Mouse (Mus musculus) left cerebral cortex, postnatal 4 days (tissue): Measurements from ENCODE around the gene Cdc25a. TPM values are rescaled to one million over a fixed set of nuclear protein-coding genes. Genes with fewer than 3 reads are reported as not detected.

Source experiments
- DNase-seq: peaks from one replicate; pipeline ENCODE4 v3.0.0-alpha.2; 2022
- intact Hi-C: fragments of 180-260 bp; cut with DNase I; formaldehyde crosslinking; loops from one replicate; pipeline ENCODE4 v1.15.1; 2025
- total RNA-seq, 2 experiments: library from RNA; stranded (reverse); gene quantifications; 2 replicates each; pipeline ENCODE4 v1.2.3; 2021

Gene Cdc25a
- total RNA-seq = 10 to 100 TPM in 1 of 2 experiments, 1 to 10 TPM in 1; 9.9 to 10.3 TPM

DNA sequence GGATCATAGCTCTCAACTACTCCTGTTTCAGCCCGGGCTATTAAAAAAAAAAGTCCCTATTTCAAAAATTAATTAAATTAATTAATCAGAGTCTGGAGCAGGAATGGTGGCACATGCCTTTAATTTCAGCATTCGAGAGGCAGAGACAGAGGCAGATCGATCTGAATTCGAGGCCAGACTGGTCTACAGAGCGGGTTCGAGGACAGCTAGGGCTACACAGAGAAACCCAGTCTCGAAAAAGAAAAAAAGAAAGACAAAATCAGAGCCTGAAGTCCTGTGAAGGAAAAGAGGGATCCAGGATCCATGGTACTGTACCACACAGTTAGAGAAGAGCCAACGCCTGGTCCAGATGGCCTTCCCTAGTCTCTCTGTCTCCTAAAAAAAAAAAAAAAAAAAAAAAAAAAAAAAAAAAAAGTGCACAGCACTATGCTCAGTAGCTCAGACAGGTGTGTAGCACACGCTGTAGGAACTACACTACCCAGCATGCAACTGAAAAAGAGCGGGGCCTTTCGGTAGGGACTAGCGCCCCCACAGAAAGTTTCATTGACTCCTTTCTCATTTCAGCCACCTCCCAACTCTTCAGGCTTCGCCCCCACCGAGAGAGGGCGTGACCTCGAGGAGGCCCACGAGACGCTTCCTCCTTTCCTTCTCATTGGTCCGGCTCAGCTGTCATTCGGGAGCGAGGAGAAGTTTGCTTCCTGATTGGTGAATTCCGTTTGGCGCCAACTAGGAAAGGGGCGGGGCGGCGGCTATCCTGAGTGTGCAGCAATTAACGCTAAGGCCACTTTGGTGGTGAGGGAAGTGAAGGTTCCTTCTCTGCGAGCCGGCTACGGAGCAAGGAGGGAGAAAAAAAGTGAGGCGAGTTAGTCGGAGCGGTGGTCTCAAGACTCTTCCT lies at the start of gene Cdc25a:
Cdc25a (plus strand) TSS at position 783 of the 895 bp plus-strand sequence.
- peak; percentile 98 for DNase-seq
- intact Hi-C loops = no loop called here

DNA sequence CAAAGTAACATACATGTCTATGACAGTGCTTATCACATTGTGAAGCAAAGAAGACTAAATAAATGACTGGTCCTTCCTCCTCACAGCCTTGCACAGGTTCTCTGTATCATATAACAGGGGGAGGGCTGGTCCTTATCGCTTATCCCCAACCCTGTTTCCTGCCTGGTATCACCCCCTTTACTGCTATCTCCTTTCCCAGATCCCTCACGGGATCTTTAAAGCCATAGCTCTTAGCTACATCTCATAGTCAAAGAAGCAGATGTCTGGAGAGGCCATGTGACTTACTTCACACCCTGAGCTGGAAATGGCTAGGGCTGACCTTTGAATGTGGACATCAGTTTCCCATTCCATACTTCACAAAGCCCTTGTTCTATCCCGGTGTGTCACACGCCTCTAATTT lies 49.6 kb upstream of the Cdc25a start:
- intact Hi-C loops = no loop called here
- no peak for DNase-seq

GRCm38 (mm10) chr9:109826181-109826580 lies 49.2 kb upstream of the Cdc25a start:
- no peak for DNase-seq
- intact Hi-C loops = no loop called here

GRCm38 (mm10) chr9:109832391-109833087 lies 42.8 kb upstream of the Cdc25a start, which contains the start of gene Nme6:
Nme6 (plus strand) TSS chr9:109832749.
- intact Hi-C loops = loop anchor here (5.0 kb wide), 1 partner anchor 745 kb away; no protein-coding TSS in a partner anchor

DNA sequence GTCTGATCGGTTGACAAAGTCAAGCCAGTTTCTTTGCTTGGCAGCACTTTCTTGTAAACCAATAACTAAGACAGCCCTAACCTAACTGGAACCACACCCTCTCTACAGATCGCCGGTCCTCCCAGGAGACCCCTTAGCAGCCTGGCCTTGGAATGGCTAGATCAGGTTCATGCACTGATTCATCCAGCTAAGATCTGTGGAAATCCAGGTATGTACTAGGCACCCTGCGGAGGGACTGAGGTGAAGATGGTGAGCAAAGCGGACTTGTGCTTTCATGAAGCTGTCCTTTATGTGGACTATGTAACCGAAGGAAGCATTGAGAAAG lies 42.3 kb upstream of the Cdc25a start:
- intact Hi-C loops = loop anchor here (5.0 kb wide), 1 partner anchor 746 kb away; no protein-coding TSS in a partner anchor
- DNase-seq = no peak

More at GRCm38 (mm10) chr9:109832391-109833087, 42.8 kb upstream of the Cdc25a start, which contains the start of gene Nme6:
- peak; percentile 87 for DNase-seq

GRCm38 (mm10) chr9:109849312-109849758 lies 26.0 kb upstream of the Cdc25a start, which contains the start of gene Camp:
Camp (minus strand) TSS chr9:109849617.
- intact Hi-C loops = no loop called here
- peak; percentile 48 for DNase-seq

DNA sequence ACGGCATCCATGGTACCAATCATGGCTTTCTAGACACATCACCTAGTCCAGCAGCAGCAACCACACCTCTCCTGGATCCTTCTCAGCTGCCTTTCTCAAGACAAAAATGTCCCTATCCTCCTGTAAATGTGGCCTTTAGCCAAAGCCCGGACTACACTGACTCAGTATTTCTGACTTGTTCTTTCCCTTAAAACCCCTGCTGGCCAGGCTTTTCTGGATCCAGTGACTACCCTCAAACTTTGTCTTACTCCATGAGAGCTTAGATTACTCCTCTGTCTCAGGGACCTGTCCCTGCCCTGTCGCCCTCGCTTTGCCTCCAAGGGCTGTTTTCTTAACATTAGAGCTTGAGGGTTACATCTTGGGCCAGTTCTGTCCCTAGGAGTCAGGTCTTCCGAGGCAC lies 25.3 kb upstream of the Cdc25a start:
- no peak for DNase-seq
- intact Hi-C loops = no loop called here

DNA sequence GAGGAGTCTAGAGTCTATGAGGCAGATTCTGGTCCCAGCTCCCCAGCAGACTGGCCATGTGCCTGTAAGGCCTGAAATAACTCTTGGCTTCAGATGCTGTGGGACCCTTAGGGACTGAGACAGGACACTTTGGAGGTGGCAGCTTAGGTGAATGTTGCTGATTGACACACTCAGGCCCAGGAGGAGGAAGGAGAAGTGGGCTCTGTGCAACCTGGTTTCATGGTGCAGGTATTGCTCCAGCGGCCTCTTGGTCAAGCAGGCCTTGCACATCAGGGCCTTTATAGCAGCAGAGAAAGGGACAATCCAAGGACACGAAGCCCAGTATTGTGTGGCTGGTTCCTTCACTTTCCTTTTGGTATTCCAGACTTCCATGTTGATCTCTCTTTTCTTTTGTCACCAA lies 21.0 kb upstream of the Cdc25a start:
- intact Hi-C loops = no loop called here
- DNase-seq = no peak

GRCm38 (mm10) chr9:109855947-109856346 lies 19.4 kb upstream of the Cdc25a start:
- intact Hi-C loops = no loop called here

DNA sequence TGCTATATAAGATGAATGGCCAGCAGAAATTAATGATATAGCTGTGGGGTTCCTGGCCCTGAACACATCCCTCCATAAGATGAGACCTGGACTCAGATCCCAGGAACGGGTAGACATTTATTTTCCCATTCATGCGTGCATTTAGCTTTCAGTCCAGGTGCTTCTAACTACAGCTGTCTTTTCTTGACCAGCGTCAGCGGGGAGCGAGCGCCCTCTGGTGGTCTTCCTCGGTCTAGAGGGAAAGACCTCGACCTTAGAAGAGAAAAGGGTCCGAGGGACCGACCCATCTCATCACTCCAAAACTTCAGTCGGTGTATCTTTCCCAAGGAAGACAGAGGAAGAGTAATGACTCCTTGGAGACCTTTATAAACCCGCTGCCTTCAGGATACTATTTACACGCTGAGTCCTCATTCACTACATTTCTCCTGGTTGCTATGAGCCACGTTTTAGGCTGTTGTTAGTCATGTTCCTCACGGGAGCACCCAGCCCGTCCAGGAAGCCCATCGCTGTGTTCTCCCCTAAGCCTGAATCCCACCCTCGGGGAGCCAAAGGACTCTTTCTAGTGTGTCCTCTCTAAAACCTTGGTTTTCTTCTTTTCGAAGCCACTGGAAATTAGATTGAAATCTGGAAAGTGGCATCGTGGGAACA lies 12.9 kb upstream of the Cdc25a start:
- intact Hi-C loops = no loop called here

More at GRCm38 (mm10) chr9:109855947-109856346, 19.4 kb upstream of the Cdc25a start:
- no peak for DNase-seq

GRCm38 (mm10) chr9:109863085-109863484 lies 12.3 kb upstream of the Cdc25a start:
- no peak for DNase-seq
- intact Hi-C loops = no loop called here

More for the DNA sequence above, 12.9 kb upstream of the Cdc25a start:
- peak; percentile 86 for DNase-seq

DNA sequence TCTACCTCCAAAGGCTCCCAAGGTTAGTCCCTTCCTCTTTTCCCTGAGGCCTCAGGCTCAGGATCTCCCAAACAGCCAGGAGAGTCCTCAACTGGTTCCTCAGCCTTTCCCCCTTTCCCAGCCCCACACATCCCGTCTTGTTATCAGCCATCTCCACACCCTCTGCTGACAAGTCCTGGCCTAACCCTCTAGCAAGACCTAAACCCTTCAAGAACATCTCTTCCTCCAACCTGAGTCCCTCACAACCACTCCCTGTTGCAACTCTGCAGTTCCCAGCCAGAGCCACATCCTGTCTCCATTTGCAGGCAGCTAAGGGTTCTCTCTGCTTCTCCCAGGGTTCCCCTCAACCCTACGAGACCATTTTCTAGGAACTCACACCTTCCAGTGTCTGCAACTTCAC lies 9.2 kb upstream of the Cdc25a start:
- intact Hi-C loops = no loop called here
- no peak for DNase-seq

- intact Hi-C loops = no loop called here
- no peak for DNase-seq
These were observed 4.3 kb upstream of the Cdc25a start for GRCm38 (mm10) chr9:109870983-109871572.

DNA sequence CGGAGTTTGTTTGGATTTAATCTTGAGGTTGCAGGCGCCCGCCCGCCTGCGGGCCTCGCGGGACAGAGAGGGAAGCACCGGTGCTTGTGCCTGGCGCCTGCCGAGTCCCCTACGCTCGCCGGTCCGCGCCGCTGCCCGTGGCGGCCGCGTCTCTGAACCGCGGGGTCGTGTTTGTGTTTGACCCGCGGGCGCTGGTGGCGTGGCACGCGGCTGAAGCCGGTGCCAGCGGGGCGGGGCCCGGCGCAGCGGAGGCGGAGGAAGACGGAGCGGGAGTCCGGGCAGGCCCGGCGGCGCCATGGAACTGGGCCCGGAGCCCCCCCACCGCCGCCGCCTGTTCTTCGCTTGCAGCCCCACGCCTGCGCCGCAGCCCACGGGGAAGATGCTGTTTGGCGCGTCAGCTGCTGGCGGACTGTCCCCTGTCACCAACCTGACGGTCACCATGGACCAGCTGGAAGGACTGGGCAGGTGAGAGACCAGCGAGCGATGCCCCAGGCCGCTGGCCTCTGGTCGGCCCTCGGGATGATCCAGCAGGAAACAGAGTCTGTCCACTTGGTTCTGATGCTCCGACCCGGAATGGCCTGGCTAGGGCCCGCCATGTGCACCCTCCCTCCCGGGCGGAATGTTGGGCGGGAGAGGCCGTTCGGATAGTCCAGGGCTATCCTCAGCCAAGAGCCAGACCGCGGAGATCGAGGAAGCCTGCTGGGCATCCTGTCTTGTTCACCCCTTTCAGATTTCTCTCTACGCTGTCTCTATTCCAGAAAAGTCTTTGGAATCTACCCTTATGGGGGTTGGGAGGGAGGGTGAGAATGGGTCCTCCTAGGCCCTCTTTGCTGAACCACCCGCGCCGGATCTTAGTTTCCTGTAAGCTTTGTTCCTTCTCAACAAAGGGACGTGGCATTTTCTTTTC lies 569 bp downstream of the Cdc25a start:
- intact Hi-C loops = no loop called here
- DNase-seq = peak; percentile 72

DNA sequence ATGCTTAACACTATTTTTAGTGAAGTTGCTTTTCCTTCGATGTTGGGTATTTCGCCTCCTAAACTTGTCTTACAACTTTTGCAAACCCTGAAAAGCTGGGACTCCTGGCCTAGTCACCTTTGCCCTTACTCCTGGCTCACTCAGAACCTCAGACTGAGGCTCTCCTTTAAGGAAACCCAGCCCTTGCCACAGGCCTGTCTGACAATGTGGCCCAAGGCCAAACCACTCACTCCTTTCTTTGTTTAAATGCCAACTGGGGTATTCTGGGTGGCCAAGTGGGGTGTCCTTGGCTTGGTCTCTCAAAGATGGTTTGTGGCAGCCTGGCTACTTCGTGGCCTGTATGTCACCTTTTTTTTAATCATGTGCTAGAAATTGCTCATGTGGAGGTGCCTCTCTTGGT lies 1.4 kb downstream of the Cdc25a start:
- intact Hi-C loops = no loop called here
- peak; percentile 48 for DNase-seq

- no peak for DNase-seq
- intact Hi-C loops = no loop called here
These were observed 2.3 kb downstream of the Cdc25a start for GRCm38 (mm10) chr9:109877666-109878065.

- no peak for DNase-seq
- intact Hi-C loops = no loop called here
These were observed 3.9 kb downstream of the Cdc25a start for GRCm38 (mm10) chr9:109879305-109879704.

DNA sequence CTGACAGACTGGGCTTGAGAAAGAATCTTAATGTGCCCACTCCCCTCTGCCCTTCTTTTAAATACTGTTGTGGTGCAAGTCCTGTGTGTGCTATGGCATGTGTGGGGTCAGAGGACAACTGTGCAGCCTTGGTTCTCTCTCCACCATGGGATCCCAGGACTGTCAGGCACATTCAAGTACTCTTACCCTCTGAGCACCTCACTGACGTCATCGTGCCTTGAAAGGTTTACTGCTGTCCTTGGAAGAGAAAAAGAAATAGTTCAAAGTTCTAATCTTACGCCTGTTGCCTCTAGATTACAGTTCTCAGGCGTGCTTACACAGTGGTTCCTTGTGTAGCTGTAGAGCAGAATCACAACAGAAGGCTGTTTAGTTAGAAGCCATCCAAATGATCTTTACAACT lies 10.9 kb downstream of the Cdc25a start:
- DNase-seq = no peak
- intact Hi-C loops = no loop called here

DNA sequence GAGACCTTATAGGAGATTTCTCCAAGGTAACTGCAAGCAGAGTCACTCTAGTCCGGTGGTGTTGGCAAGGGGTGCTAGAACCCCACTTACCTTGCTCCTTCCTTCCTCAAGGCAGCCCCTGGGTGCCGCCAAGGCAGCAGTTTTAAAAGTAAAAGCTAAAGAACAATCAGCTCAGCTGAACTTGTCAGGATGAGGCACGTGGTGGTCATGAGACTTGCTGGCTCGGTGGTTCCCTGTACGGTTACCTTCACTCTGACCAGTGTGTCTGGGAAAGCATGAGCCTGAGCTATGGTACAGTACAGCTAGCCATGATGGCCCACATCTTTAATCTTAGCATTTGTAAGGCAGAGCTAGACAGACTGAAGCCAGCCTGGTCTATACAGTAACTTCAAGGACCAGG lies 11.9 kb downstream of the Cdc25a start:
- intact Hi-C loops = no loop called here
- DNase-seq = no peak
